Mouse (Mus musculus): ENCODE results near the gene Epb41l5. TPM values are rescaled to one million over a fixed set of nuclear protein-coding genes. Genes with fewer than 3 reads are reported as not detected.
A peak's percentile ranks its signal among the peaks of the same experiment; 100 is the strongest.

Gene Epb41l5
- polyA plus RNA-seq, 1 experiment from 2014 or later = 53.3 TPM

DNA sequence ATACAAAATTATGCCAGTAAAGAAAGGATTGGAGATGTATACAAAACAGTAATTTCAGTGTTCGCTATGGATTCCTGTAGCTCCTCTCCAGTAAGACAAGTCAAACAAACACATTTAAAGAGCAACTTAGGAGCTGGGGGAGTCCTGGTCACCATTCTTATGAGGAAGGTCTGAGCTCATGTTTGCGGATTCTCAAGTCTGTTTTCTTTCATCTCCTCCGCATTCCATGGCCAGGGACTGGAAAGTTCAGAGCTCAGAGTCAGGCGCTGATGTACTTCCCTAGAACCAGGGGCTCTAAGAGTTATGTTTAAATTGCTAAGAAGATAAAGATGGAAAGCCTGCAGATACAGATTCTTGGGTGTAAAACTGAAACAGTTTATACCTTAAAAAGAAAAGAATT is 22.0 kb downstream of the Epb41l5 start:
- Histone ChIP-seq H3K27ac (ENCODE audit: low read depth, low read length) (no peak overlapping the region), H3K4me2 (ENCODE audit: low read depth, low read length, severe bottlenecking) (no peak overlapping the region), H3K9me3 (ENCODE audit: control insufficient read depth, low read length) (no peaks in the 10 kb centered on the region), H3K36me3 (ENCODE audit: control insufficient read depth, insufficient read depth, low read length) (no peaks in the 10 kb centered on the region; the same call in 1 of the 2 replicates), H3K4me1 (replicated peaks; ENCODE audit: control insufficient read depth, insufficient read depth, low read length) (no peaks in the 10 kb centered on the region), H3K4me3 (ENCODE audit: low read depth, low read length) (no peak overlapping the region), H3K9ac (ENCODE audit: low read length) (no peak overlapping the region), H3K27me3 (ENCODE audit: control insufficient read depth, insufficient read depth, low read length) (no peaks in the 10 kb centered on the region)
- WGBS = 90% methylated on average over 4 of the region's 4 CpGs
- DNase-seq (ENCODE audit: low spot score) (no peak), ATAC-seq (replicated peaks; ENCODE audit: low FRiP score) (no peak)

DNA sequence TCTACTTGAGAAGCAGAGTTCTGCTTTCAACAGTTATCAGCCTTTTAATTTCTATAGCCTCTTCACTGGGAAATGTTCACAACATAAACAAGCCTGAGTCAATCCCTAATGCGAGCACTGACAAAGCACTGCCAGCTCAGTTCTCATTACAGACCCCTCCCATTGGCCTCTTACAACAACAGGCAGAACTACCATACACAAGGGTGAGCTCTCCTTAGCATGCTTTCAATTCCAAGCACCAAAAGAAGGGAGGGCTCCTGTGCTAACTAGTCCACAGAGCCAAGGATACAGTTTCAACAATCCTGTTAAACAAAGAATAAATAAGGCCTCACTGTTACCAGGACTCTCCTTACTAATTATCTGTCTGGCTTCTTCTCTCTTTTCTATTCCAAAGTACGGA is 24.4 kb downstream of the Epb41l5 start:
- no peak overlapping the region for H3K9ac ChIP-seq (ENCODE audit: low read length)
- ATAC-seq (replicated peaks; ENCODE audit: low FRiP score) (0 out of 2 replicates have a peak, but pooled peaks have one; percentile 56), DNase-seq (ENCODE audit: low spot score) (no peak)
- no peak overlapping the region for H3K4me3 ChIP-seq (ENCODE audit: low read depth, low read length)
- H3K4me1 ChIP-seq (replicated peaks; ENCODE audit: control insufficient read depth, insufficient read depth, low read length) = no peaks in the 10 kb centered on the region
- H3K9me3 ChIP-seq (ENCODE audit: control insufficient read depth, low read length) = no peaks in the 10 kb centered on the region
- no peaks in the 10 kb centered on the region; the same call in 1 of the 2 replicates for H3K36me3 ChIP-seq (ENCODE audit: control insufficient read depth, insufficient read depth, low read length)
- WGBS = 30% methylated on average over 2 of the region's 2 CpGs
- H3K27ac ChIP-seq (ENCODE audit: low read depth, low read length) = no peak overlapping the region
- no peak overlapping the region for H3K4me2 ChIP-seq (ENCODE audit: low read depth, low read length, severe bottlenecking)
- no peaks in the 10 kb centered on the region for H3K27me3 ChIP-seq (ENCODE audit: control insufficient read depth, insufficient read depth, low read length)

GRCm38 (mm10) chr1:119605396-119605795 is 43.4 kb downstream of the Epb41l5 start:
- no peaks in the 10 kb centered on the region for H3K9me3 ChIP-seq (ENCODE audit: control insufficient read depth, low read length)
- 89% methylated on average over 3 of the region's 3 CpGs for WGBS
- no peaks in the 10 kb centered on the region for H3K36me3 ChIP-seq (ENCODE audit: control insufficient read depth, insufficient read depth, low read length)
- H3K9ac ChIP-seq (ENCODE audit: low read length) = no peak overlapping the region
- H3K4me1 ChIP-seq (replicated peaks; ENCODE audit: control insufficient read depth, insufficient read depth, low read length) = no peaks in the 10 kb centered on the region
- H3K27ac ChIP-seq (ENCODE audit: low read depth, low read length) = no peak overlapping the region
- no peak for DNase-seq (ENCODE audit: low spot score)
- H3K4me3 ChIP-seq (ENCODE audit: low read depth, low read length) = no peak overlapping the region
- H3K27me3 ChIP-seq (ENCODE audit: control insufficient read depth, insufficient read depth, low read length) = no peaks in the 10 kb centered on the region
- no peak for ATAC-seq (replicated peaks; ENCODE audit: low FRiP score)
- H3K4me2 ChIP-seq (ENCODE audit: low read depth, low read length, severe bottlenecking) = no peak overlapping the region

- Histone ChIP-seq H3K9me3 (ENCODE audit: control insufficient read depth, low read length) (no peaks in the 10 kb centered on the region), H3K4me3 (ENCODE audit: low read depth, low read length) (no peak overlapping the region), H3K9ac (ENCODE audit: low read length) (no peak overlapping the region), H3K4me2 (ENCODE audit: low read depth, low read length, severe bottlenecking) (no peak overlapping the region), H3K36me3 (ENCODE audit: control insufficient read depth, insufficient read depth, low read length) (no peaks in the 10 kb centered on the region), H3K27me3 (ENCODE audit: control insufficient read depth, insufficient read depth, low read length) (no peaks in the 10 kb centered on the region), H3K27ac (ENCODE audit: low read depth, low read length) (no peak overlapping the region), H3K4me1 (replicated peaks; ENCODE audit: control insufficient read depth, insufficient read depth, low read length) (no peaks in the 10 kb centered on the region)
- whole genome bisulfite sequencing = 96% methylated on average over 12 of the region's 12 CpGs
- no peak for ATAC-seq (replicated peaks; ENCODE audit: low FRiP score)
- no peak for DNase-seq (ENCODE audit: low spot score)
These were observed 46.4 kb downstream of the Epb41l5 start for GRCm38 (mm10) chr1:119602448-119602847.

GRCm38 (mm10) chr1:119598855-119599254 is 49.9 kb downstream of the Epb41l5 start:
- 97% methylated on average over 6 of the region's 6 CpGs for WGBS
- no peak for DNase-seq (ENCODE audit: low spot score)

DNA sequence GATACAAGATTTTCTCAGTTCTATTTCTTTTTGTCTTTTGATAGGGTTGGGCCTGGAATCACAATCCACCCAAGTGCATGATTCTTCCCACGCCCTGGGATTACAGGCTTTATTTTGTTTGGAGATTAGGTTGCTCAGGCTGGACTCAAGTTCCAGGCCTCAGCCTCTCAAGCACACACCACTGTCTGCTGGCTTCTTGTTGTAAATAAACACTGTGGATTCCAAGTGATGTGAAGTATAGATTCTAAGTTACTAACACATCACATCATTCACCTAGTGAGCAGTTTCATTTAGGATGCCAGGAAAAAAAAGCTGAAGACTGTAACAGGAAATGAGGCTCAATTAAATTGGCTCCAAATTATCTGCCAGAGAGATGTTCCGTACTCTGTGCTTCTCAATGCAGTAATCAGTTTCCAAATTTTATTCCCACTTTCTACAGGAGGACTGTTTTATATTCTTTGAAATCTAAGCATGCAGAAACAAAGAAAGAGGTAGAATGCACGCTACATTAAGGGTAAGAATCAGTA is 51.8 kb downstream of the Epb41l5 start:
- no peak overlapping the region for H3K27ac ChIP-seq (ENCODE audit: low read depth, low read length)
- WGBS = 82% methylated on average over 3 of the region's 3 CpGs
- H3K36me3 ChIP-seq (ENCODE audit: control insufficient read depth, insufficient read depth, low read length) = no peaks in the 10 kb centered on the region; the same call in 1 of the 2 replicates
- no peak for DNase-seq (ENCODE audit: low spot score)
- H3K9ac ChIP-seq (ENCODE audit: low read length) = no peak overlapping the region
- no peak overlapping the region for H3K4me3 ChIP-seq (ENCODE audit: low read depth, low read length)
- H3K9me3 ChIP-seq (ENCODE audit: control insufficient read depth, low read length) = no peaks in the 10 kb centered on the region
- no peaks in the 10 kb centered on the region for H3K27me3 ChIP-seq (ENCODE audit: control insufficient read depth, insufficient read depth, low read length)
- no peak for ATAC-seq (replicated peaks; ENCODE audit: low FRiP score)
- no peaks in the 10 kb centered on the region for H3K4me1 ChIP-seq (replicated peaks; ENCODE audit: control insufficient read depth, insufficient read depth, low read length)
- no peak overlapping the region for H3K4me2 ChIP-seq (ENCODE audit: low read depth, low read length, severe bottlenecking)

More at GRCm38 (mm10) chr1:119598855-119599254, 49.9 kb downstream of the Epb41l5 start:
- ATAC-seq (replicated peaks; ENCODE audit: low FRiP score) = no peak
- no peak overlapping the region for H3K4me2 ChIP-seq (ENCODE audit: low read depth, low read length, severe bottlenecking)
- H3K9ac ChIP-seq (ENCODE audit: low read length) = no peak overlapping the region
- no peaks in the 10 kb centered on the region for H3K9me3 ChIP-seq (ENCODE audit: control insufficient read depth, low read length)
- H3K27me3 ChIP-seq (ENCODE audit: control insufficient read depth, insufficient read depth, low read length) = no peaks in the 10 kb centered on the region
- H3K4me1 ChIP-seq (replicated peaks; ENCODE audit: control insufficient read depth, insufficient read depth, low read length) = no peaks in the 10 kb centered on the region
- H3K27ac ChIP-seq (ENCODE audit: low read depth, low read length) = no peak overlapping the region
- no peak overlapping the region for H3K4me3 ChIP-seq (ENCODE audit: low read depth, low read length)
- H3K36me3 ChIP-seq (ENCODE audit: control insufficient read depth, insufficient read depth, low read length) = no peaks in the 10 kb centered on the region; the same call in 1 of the 2 replicates

DNA sequence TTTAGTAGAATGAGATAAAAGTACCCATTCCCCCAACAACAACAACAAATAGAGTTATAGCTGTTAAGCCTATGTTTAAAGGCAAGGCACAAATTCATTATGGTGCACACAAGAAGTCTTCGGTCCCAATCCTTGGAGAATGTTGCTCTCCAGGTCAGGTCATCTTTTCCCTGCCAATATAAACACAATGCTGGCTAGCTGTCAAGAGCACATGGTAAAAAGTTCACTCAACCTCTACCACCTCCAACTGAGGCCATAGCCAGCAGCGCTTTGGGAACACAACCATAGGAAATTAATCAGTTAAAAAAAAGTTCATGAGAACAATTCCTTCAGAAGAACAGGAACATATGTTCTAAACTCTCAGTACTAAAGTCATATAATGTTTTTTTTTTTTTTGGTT is 58.8 kb downstream of the Epb41l5 start:
- H3K27me3 ChIP-seq (ENCODE audit: control insufficient read depth, insufficient read depth, low read length) = no peaks in the 10 kb centered on the region
- H3K36me3 ChIP-seq (ENCODE audit: control insufficient read depth, insufficient read depth, low read length) = no peaks in the 10 kb centered on the region; the same call in 1 of the 2 replicates
- no peak for ATAC-seq (replicated peaks; ENCODE audit: low FRiP score)
- H3K4me2 ChIP-seq (ENCODE audit: low read depth, low read length, severe bottlenecking) = no peak overlapping the region
- no peak for DNase-seq (ENCODE audit: low spot score)
- no peak overlapping the region for H3K4me3 ChIP-seq (ENCODE audit: low read depth, low read length)
- H3K4me1 ChIP-seq (replicated peaks; ENCODE audit: control insufficient read depth, insufficient read depth, low read length) = no peaks in the 10 kb centered on the region
- H3K9ac ChIP-seq (ENCODE audit: low read length) = no peak overlapping the region
- no peak overlapping the region for H3K27ac ChIP-seq (ENCODE audit: low read depth, low read length)
- no peaks in the 10 kb centered on the region for H3K9me3 ChIP-seq (ENCODE audit: control insufficient read depth, low read length)
- 91% methylated on average over 2 of the region's 2 CpGs for WGBS

- WGBS = 90% methylated on average over 2 of the region's 2 CpGs
- no peaks in the 10 kb centered on the region for H3K36me3 ChIP-seq (ENCODE audit: control insufficient read depth, insufficient read depth, low read length)
These were observed 63.8 kb downstream of the Epb41l5 start for GRCm38 (mm10) chr1:119584974-119585373.

DNA sequence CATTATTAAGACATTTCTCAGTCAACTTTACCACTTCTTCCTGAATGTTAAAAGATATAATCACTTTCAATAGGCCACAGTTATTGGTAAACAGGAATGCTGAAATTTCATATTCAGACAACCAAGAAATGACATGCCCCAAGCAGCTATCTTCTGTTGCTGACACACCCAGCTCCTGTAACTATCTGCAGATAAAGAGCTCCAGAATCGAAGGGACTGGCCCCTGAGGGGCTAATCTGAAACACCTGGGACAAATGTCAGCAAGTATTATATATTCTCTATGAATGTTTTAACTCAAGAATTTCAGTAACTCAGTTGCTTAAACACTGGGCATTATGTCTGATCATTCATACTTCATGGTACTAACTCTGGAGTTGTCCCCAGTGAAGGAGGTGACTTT is 78.7 kb downstream of the Epb41l5 start:
- no peaks in the 10 kb centered on the region for H3K4me1 ChIP-seq (replicated peaks; ENCODE audit: control insufficient read depth, insufficient read depth, low read length)

More at GRCm38 (mm10) chr1:119584974-119585373, 63.8 kb downstream of the Epb41l5 start:
- Histone ChIP-seq H3K9me3 (ENCODE audit: control insufficient read depth, low read length) (no peaks in the 10 kb centered on the region), H3K4me1 (replicated peaks; ENCODE audit: control insufficient read depth, insufficient read depth, low read length) (no peaks in the 10 kb centered on the region), H3K4me3 (ENCODE audit: low read depth, low read length) (no peak overlapping the region), H3K4me2 (ENCODE audit: low read depth, low read length, severe bottlenecking) (no peak overlapping the region), H3K27me3 (ENCODE audit: control insufficient read depth, insufficient read depth, low read length) (no peaks in the 10 kb centered on the region), H3K27ac (ENCODE audit: low read depth, low read length) (no peak overlapping the region), H3K9ac (ENCODE audit: low read length) (no peak overlapping the region)
- DNase-seq (ENCODE audit: low spot score) = no peak
- no peak for ATAC-seq (replicated peaks; ENCODE audit: low FRiP score)

More for the DNA sequence above, 78.7 kb downstream of the Epb41l5 start:
- ATAC-seq (replicated peaks; ENCODE audit: low FRiP score) = no peak
- no peaks in the 10 kb centered on the region for H3K27me3 ChIP-seq (ENCODE audit: control insufficient read depth, insufficient read depth, low read length)
- H3K9ac ChIP-seq (ENCODE audit: low read length) = no peak overlapping the region
- no peak overlapping the region for H3K4me2 ChIP-seq (ENCODE audit: low read depth, low read length, severe bottlenecking)
- 72% methylated on average over 1 of the region's 1 CpGs for WGBS
- no peak for DNase-seq (ENCODE audit: low spot score)
- H3K36me3 ChIP-seq (ENCODE audit: control insufficient read depth, insufficient read depth, low read length) = no peaks in the 10 kb centered on the region
- no peak overlapping the region for H3K4me3 ChIP-seq (ENCODE audit: low read depth, low read length)
- H3K9me3 ChIP-seq (ENCODE audit: control insufficient read depth, low read length) = no peaks in the 10 kb centered on the region
- no peak overlapping the region for H3K27ac ChIP-seq (ENCODE audit: low read depth, low read length)
